Mouse (Mus musculus) kidney, adult 2 months (tissue): ENCODE data around the gene 1700023F06Rik.

ENCODE experiments used
- CTCF ChIP-seq: fragments of 200-500 bp; conservative IDR thresholded peaks from 2 replicates; pipeline ENCODE4 v1.5.1; 2011; ENCODE audit warnings: low read depth, mild to moderate bottlenecking, control low read depth, low read length, moderate library complexity, mixed read lengths; ENCODE audit not compliant: insufficient read depth, insufficient read length
- POLR2A ChIP-seq: fragments of 200-500 bp; IDR thresholded peaks from one replicate; pipeline ENCODE4 v1.6.1; 2011; ENCODE audit warnings: low read depth, low read length, control low read depth

DNA sequence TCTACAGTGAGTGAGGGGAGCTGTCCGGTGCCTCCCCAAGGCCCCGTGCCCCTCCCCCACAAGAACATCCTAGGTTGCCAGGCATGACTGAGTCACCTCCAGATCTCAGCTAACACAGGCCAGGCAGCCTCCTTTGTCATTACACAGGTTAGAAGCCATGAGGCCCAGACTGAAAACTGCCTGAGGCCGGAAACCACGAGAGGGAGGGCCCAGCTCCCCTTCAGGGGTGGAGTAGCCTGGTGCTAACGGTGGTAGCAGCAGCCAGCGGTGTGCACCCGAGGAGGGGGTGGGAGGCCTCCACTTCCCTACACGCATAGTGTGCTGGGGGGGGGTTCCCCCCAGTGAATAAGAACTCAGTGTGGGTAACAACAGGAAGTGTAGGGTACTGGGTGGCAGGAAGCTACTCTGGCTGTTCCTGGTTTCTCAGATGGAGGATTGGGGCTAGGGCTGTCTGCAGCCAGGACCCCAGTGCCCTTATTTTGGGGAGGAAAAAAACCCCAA is 33.4 kb downstream of the 1700023F06Rik start:
- TF ChIP-seq CTCF = no peak
- TF ChIP-seq POLR2A = no peak
